8 mouse cellular contexts compared by ENCODE assay signal in the genomic region with DNA sequence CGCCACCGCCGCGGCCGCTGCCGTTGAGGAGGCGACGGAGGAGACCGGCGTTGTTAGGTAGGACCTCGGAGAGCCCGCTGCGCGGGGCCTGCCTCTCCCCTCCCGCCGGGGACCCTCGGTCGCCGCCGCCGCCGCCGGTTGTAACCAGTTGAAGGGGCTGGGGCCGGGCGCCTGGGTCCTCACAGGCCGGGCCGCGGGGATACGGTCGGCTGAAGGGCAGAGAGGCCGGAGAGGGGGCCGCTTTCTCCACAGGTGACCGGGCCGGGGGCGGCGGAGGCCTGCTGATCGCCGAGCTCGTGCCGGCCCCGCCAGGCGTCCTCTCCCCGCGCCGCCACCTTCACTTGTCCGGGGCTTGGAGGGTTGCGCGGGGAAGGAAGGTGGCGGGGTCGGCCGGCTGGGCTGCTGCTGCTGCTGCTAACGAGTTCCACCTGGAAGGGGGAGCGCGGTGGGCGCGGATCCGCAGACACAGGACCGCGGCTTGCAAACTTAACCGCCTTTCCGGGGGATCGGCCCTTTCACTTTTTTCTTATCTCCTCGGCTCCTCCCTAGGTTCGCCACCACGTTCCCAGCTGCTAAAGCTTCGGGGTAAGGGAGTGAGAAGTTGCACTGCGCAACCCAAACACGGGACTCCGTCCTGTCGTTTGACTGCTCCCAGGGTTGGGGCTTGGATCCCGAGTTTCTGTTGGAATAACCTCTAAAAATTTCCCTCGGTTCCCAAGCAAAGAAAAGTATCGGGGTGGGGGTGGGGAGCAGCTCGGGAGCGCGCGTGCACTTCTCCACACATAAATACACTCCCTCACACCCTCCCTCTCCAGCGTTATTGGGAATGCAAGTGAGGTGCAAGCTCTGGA. TPM values are rescaled to one million over a fixed set of nuclear protein-coding genes. Genes with fewer than 3 reads are reported as not detected.
DNase-seq lines count a peak whose midpoint lies in the region; ATAC-seq and TF ChIP-seq lines count a peak whose summit lies in the region.

No protein-coding gene starts in this region.

- peaks cover 8% of the 10 kb centered on the region for H3K4me1 ChIP-seq in bone marrow macrophage, adult 2 months (ENCODE audit: control insufficient read depth, insufficient read depth, low read length)
- H3K4me1 ChIP-seq in forebrain, embryonic 14.5 days (ENCODE audit: control insufficient read depth, insufficient read depth, low read length), result peaks cover 7% of the 10 kb centered on the region
- H3K4me1 ChIP-seq in lung, embryonic 15.5 days, result peaks cover 15% of the 10 kb centered on the region; the same call in 1 of the 2 replicates

- peak overlapping the region; percentile 70 for H3K4me2 ChIP-seq in forebrain, embryonic 14.5 days (ENCODE audit: low read length)
- H3K4me2 ChIP-seq in lung, embryonic 15.5 days, result peak overlapping the region; percentile 79

- WGBS in forebrain, embryonic 14.5 days, result under 1% methylated on average over 62 of the region's 78 CpGs
- under 1% methylated on average over 70 of the region's 78 CpGs for whole genome bisulfite sequencing in lung, embryonic 15.5 days

- TF ChIP-seq CTCF in bone marrow macrophage, adult 2 months (IDR thresholded peaks at IDR 0.05; ENCODE audit: low read depth, low read length), result no peak

- H3K36me3 ChIP-seq in forebrain, embryonic 14.5 days (ENCODE audit: control insufficient read depth, insufficient read depth, low read length), result no peaks in the 10 kb centered on the region
- no peaks in the 10 kb centered on the region for H3K36me3 ChIP-seq in lung, embryonic 15.5 days

- H3K27ac ChIP-seq in bone marrow macrophage, adult 2 months (ENCODE audit: insufficient read depth, low read depth, low read length), result peak overlapping the region; percentile 56
- H3K27ac ChIP-seq in forebrain, embryonic 14.5 days (ENCODE audit: low read depth, low read length), result peak overlapping the region; percentile 99
- peak overlapping the region; percentile 99 for H3K27ac ChIP-seq in lung, embryonic 15.5 days

- no peaks in the 10 kb centered on the region for H3K27me3 ChIP-seq in forebrain, embryonic 14.5 days (replicated peaks; ENCODE audit: control insufficient read depth, insufficient read depth, low read length)
- H3K27me3 ChIP-seq in lung, embryonic 15.5 days, result no peaks in the 10 kb centered on the region

- no peak for TF ChIP-seq POLR2A in bone marrow macrophage, adult 2 months (IDR thresholded peaks at IDR 0.05; ENCODE audit: borderline replicate concordance, low read depth, low read length)

- H3K4me3 ChIP-seq in bone marrow macrophage, adult 2 months (ENCODE audit: insufficient read depth, low read length), result peak overlapping the region; percentile 94
- peak overlapping the region; percentile 99 for H3K4me3 ChIP-seq in forebrain, embryonic 14.5 days (ENCODE audit: low read depth, low read length)
- H3K4me3 ChIP-seq in lung, embryonic 15.5 days, result peak overlapping the region; percentile 85

- DNase-seq in ES-CJ7 (ENCODE audit: low read depth, low spot score), result peak; percentile 47
- peak; percentile 57 for DNase-seq in forebrain, embryonic 14.5 days (ENCODE audit: low spot score)
- peak; percentile 30 for DNase-seq in heart, postnatal 25 days (ENCODE audit: low spot score)
- peak; percentile 19 to 50 for DNase-seq in layer of hippocampus, adult 18-20 months (ENCODE audit: low spot score in 2 of 2)
- peak; percentile 32 for DNase-seq in ovary, adult 18-20 months (ENCODE audit: low spot score)
- DNase-seq in urinary bladder, adult 18-20 months (ENCODE audit: low spot score in 2 of 2), result peak; percentile 42 to 74

- peak overlapping the region; percentile 98 for H3K9ac ChIP-seq in forebrain, embryonic 14.5 days (ENCODE audit: low read length)
- H3K9ac ChIP-seq in lung, embryonic 15.5 days, result peak overlapping the region; percentile 96

- no peaks in the 10 kb centered on the region for H3K9me3 ChIP-seq in forebrain, embryonic 14.5 days (replicated peaks; ENCODE audit: control insufficient read depth, low read length)
- H3K9me3 ChIP-seq in lung, embryonic 15.5 days, result no peaks in the 10 kb centered on the region

- ATAC-seq in forebrain, embryonic 14.5 days, result peak; percentile 6
- peak; percentile 20; the same call in 1 of the 2 replicates for ATAC-seq in lung, embryonic 15.5 days (ENCODE audit: borderline replicate concordance, extremely low read depth, low FRiP score, low TSS enrichment)

- intact Hi-C loops in heart, postnatal 25 days (cut with DNase I), result loop anchor here (2.0 to 5.0 kb wide), 3 partner anchors 48 to 133 kb away; no protein-coding TSS in a partner anchor

RNA-seq across cellular contexts. Expression of a gene that starts 0.8 kb away (rescaled TPM):
- polyA plus RNA-seq in bone marrow macrophage, adult 2 months (2012; ENCODE audit: insufficient read depth, insufficient read length, missing spikeins), result 22.3 and 23.0 TPM in 2 replicates
- polyA plus RNA-seq in forebrain, embryonic 14.5 days (2014; fragmentation: Nextera tagmentation; extraction: Ambion mirVana), result 39.7 and 43.9 TPM in 2 replicates
- 10 to 100 TPM; 77.9 to 83.9 TPM for total RNA-seq in heart, postnatal 25 days (2021)
- total RNA-seq in layer of hippocampus, adult 18-20 months (2021), result 100 to 1,000 TPM; 140 to 143 TPM
- 42.3 and 46.8 TPM in 2 replicates for polyA plus RNA-seq in lung, embryonic 15.5 days (2015; fragmentation: Nextera tagmentation; extraction: Ambion mirVana)

Comparison
In these comparisons a context has a peak if more than half of its experiments do, and no peak if none do; other contexts are left out.
1. Peak in every context shown above with its lines: DNase-seq, ATAC-seq, H3K4me3 ChIP-seq and H3K27ac ChIP-seq.